Mouse (Mus musculus) hindbrain, embryonic 13.5 days (tissue): ENCODE data around the gene Rnf150. TPM values are rescaled to one million over a fixed set of nuclear protein-coding genes. Genes with fewer than 3 reads are reported as not detected.

Source experiments
- ATAC-seq: fragments of 200-750 bp; cut with Nextera tagmentation; 2 replicates; pipeline ENCODE4 v1.8.0; 2017; ENCODE audit warnings: moderate TSS enrichment; ENCODE audit not compliant: low FRiP score
- H3K27ac ChIP-seq: fragments of 300-500 bp; sonication (generic); 2 replicates; pipeline ENCODE4 v1.5.1; 2015; ENCODE audit warnings: inconsistent platforms, mild to moderate bottlenecking, moderate library complexity
- H3K27me3 ChIP-seq: fragments of 300-500 bp; sonication (generic); 2 replicates; pipeline ENCODE4 v1.6.1; 2015; ENCODE audit warnings: mild to moderate bottlenecking, inconsistent platforms
- H3K36me3 ChIP-seq: fragments of 300-500 bp; sonication (generic); 2 replicates; pipeline ENCODE4 v1.6.1; 2015; ENCODE audit warnings: mild to moderate bottlenecking, inconsistent platforms
- H3K4me1 ChIP-seq: fragments of 300-500 bp; sonication (generic); replicated peaks from 2 replicates; pipeline ENCODE4 v1.6.1; 2015; ENCODE audit warnings: inconsistent platforms
- H3K4me2 ChIP-seq: fragments of 300-500 bp; sonication (generic); 2 replicates; pipeline ENCODE4 v1.6.1; 2015; ENCODE audit warnings: inconsistent platforms, mild to moderate bottlenecking, moderate library complexity
- H3K4me3 ChIP-seq: fragments of 300-500 bp; sonication (generic); 2 replicates; pipeline ENCODE4 v1.5.1; 2015; ENCODE audit warnings: mild to moderate bottlenecking, inconsistent platforms
- H3K9ac ChIP-seq: fragments of 300-500 bp; sonication (generic); 2 replicates; pipeline ENCODE4 v1.6.1; 2015; ENCODE audit warnings: mild to moderate bottlenecking, inconsistent platforms
- H3K9me3 ChIP-seq: fragments of 300-500 bp; sonication (generic); 2 replicates; pipeline ENCODE4 v1.6.1; 2016; ENCODE audit warnings: inconsistent platforms
- WGBS: fragments of 180-500 bp; shearing (Covaris S2); methylation state at CpG from one replicate; pipeline ENCODE4 v1.1.7; 2015; 5-methylcytosine and 5-hydroxymethylcytosine counted together
- polyA plus RNA-seq: library from polyadenylated mRNA; unstranded; fragments of >200 nt; fragmentation: Nextera tagmentation; extraction: Ambion mirVana; gene quantifications from 2 replicates; pipeline ENCODE4 v1.2.1, GENCODE M21; 2015

Rnf150 gene
- polyA plus RNA-seq, 1 experiment from 2014 or later = 2.5 TPM

- H3K27ac ChIP-seq = no peak overlapping the region
- H3K36me3 ChIP-seq = peaks cover under 1% of the 10 kb centered on the region
- no peaks in the 10 kb centered on the region for H3K27me3 ChIP-seq
- no peak overlapping the region for H3K4me3 ChIP-seq
- no peaks in the 10 kb centered on the region for H3K9me3 ChIP-seq
- H3K9ac ChIP-seq = no peak overlapping the region
- H3K4me2 ChIP-seq = no peak overlapping the region
- 86% methylated on average over 2 of the region's 2 CpGs for WGBS
- ATAC-seq = no peak
- no peaks in the 10 kb centered on the region for H3K4me1 ChIP-seq
Observed at GRCm38 (mm10) chr8:82998778-82999177, 135.6 kb downstream of the Rnf150 start.

- H3K36me3 ChIP-seq = peaks cover 26% of the 10 kb centered on the region
- H3K9me3 ChIP-seq = no peaks in the 10 kb centered on the region
- no peaks in the 10 kb centered on the region for H3K27me3 ChIP-seq
- no peaks in the 10 kb centered on the region for H3K4me1 ChIP-seq
- WGBS = 95% methylated on average over 7 of the region's 7 CpGs
- H3K27ac ChIP-seq = no peak overlapping the region
- no peak overlapping the region for H3K4me3 ChIP-seq
- no peak for ATAC-seq
- H3K4me2 ChIP-seq = no peak overlapping the region
- H3K9ac ChIP-seq = no peak overlapping the region
Observed at GRCm38 (mm10) chr8:83003187-83003586, 140.0 kb downstream of the Rnf150 start.

- H3K9ac ChIP-seq = no peak overlapping the region
- H3K9me3 ChIP-seq = no peaks in the 10 kb centered on the region
- no peak overlapping the region for H3K4me2 ChIP-seq
- no peaks in the 10 kb centered on the region for H3K27me3 ChIP-seq
- H3K36me3 ChIP-seq = peaks cover 20% of the 10 kb centered on the region
- H3K27ac ChIP-seq = no peak overlapping the region
- H3K4me3 ChIP-seq = no peak overlapping the region
- 90% methylated on average over 5 of the region's 5 CpGs for WGBS
- no peaks in the 10 kb centered on the region; the same call in 1 of the 2 replicates for H3K4me1 ChIP-seq
- ATAC-seq = no peak
Observed at GRCm38 (mm10) chr8:83009481-83009880, 146.3 kb downstream of the Rnf150 start.

- WGBS = 67% methylated on average over 2 of the region's 2 CpGs
- no peak for ATAC-seq
Observed at GRCm38 (mm10) chr8:83011286-83011685, 148.1 kb downstream of the Rnf150 start.

GRCm38 (mm10) chr8:83011758-83012157 lies 148.6 kb downstream of the Rnf150 start:
- Histone ChIP-seq H3K9me3 (no peaks in the 10 kb centered on the region), H3K4me3 (no peak overlapping the region), H3K36me3 (peaks cover 8% of the 10 kb centered on the region), H3K27me3 (no peaks in the 10 kb centered on the region), H3K4me2 (no peak overlapping the region), H3K4me1 (no peaks in the 10 kb centered on the region; the same call in 1 of the 2 replicates), H3K27ac (no peak overlapping the region), H3K9ac (no peak overlapping the region)
- ATAC-seq = no peak
- WGBS = 55% methylated on average over 5 of the region's 5 CpGs

More at GRCm38 (mm10) chr8:83011286-83011685, 148.1 kb downstream of the Rnf150 start:
- H3K27me3 ChIP-seq = no peaks in the 10 kb centered on the region
- H3K9ac ChIP-seq = no peak overlapping the region
- peaks cover 13% of the 10 kb centered on the region for H3K36me3 ChIP-seq
- no peaks in the 10 kb centered on the region for H3K9me3 ChIP-seq
- H3K4me3 ChIP-seq = no peak overlapping the region
- H3K4me2 ChIP-seq = no peak overlapping the region
- no peaks in the 10 kb centered on the region; the same call in 1 of the 2 replicates for H3K4me1 ChIP-seq
- no peak overlapping the region for H3K27ac ChIP-seq

DNA sequence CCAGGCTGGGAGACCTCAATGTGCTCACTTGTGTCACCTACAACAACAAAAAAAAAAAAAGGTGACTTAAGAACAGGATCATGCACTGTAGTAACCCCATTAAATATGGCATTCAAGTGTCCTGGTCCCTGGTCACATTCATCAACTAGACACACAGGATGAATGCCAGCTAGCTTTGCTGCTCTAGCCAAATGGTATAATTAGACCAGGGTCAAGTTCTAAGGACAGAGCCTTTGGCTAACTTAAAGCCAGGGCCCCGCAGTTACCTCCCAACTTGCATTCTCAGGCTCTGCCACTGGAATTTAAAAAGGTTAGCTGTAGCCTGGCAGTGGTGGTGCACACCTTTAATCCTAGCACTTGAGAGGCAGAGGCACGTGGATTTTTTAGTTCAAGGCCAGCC lies 165.1 kb downstream of the Rnf150 start:
- Histone ChIP-seq H3K4me1 (no peaks in the 10 kb centered on the region), H3K4me3 (no peak overlapping the region), H3K27me3 (no peaks in the 10 kb centered on the region), H3K9me3 (no peaks in the 10 kb centered on the region), H3K36me3 (no peaks in the 10 kb centered on the region), H3K9ac (no peak overlapping the region), H3K27ac (no peak overlapping the region), H3K4me2 (no peak overlapping the region)
- WGBS = 73% methylated on average over 2 of the region's 2 CpGs
- ATAC-seq = no peak

DNA sequence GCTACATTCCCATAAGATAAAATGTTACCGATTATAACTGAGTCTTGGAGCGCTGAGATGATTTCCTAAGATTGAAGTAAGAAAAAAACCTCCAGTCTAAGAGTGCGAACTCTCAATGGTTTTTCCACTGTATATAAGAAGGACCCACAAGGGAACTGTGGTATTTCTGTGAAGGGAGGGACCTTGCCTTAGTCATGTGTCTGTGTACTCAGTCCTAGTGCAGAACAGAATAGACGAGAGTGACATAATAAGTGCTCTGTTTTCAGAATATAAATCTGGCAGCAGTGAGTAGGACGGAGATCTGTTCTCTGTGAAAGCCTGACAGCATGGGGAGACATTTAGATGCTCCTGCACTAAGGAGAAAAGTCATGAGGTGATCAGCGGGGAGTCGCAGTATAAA lies 169.6 kb downstream of the Rnf150 start:
- WGBS = 62% methylated on average over 7 of the region's 7 CpGs
- no peak overlapping the region for H3K27ac ChIP-seq
- no peak overlapping the region for H3K4me2 ChIP-seq
- no peaks in the 10 kb centered on the region for H3K9me3 ChIP-seq
- H3K4me1 ChIP-seq = no peaks in the 10 kb centered on the region
- H3K27me3 ChIP-seq = no peaks in the 10 kb centered on the region
- H3K4me3 ChIP-seq = no peak overlapping the region
- no peak for ATAC-seq
- peaks cover 16% of the 10 kb centered on the region for H3K36me3 ChIP-seq
- H3K9ac ChIP-seq = no peak overlapping the region

GRCm38 (mm10) chr8:83035141-83035540 lies 172.0 kb downstream of the Rnf150 start:
- Histone ChIP-seq H3K4me2 (no peak overlapping the region), H3K9ac (no peak overlapping the region), H3K36me3 (peaks cover 18% of the 10 kb centered on the region), H3K27ac (no peak overlapping the region), H3K27me3 (no peaks in the 10 kb centered on the region), H3K9me3 (no peaks in the 10 kb centered on the region), H3K4me3 (no peak overlapping the region), H3K4me1 (no peaks in the 10 kb centered on the region)
- 95% methylated on average over 5 of the region's 5 CpGs for WGBS
- ATAC-seq = no peak

DNA sequence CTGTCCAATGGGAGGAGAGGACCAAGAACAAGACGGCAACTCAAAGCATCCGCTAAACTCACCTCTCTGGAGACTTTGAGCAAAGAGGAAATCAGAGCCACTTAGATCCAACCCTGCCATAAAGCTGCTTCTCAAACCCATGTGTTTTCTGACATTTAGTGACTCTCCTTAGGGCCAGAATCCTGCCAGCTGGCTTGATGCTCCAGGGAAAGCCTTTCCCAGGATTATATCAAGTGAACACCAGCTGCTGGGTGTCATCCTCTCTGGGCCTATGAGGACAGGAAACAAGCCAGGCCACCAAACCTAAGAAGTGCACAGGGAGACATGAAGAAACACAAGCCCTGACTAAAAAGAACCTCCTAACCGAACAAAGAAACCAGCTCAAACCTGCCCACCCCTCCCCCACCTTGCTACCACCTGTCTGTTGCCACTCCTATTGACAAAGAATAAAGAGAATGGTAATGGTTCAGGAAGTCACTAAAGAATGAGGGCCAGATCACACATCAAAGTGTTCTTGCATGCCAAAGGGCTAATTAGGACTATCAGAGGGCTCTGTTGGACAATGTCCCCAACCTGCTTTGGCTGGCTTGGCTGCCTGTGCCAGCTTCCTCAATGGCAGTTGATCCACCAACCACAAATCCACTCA lies 173.5 kb downstream of the Rnf150 start:
- WGBS = 90% methylated on average over 3 of the region's 3 CpGs
- H3K36me3 ChIP-seq = peaks cover 18% of the 10 kb centered on the region
- H3K4me1 ChIP-seq = no peaks in the 10 kb centered on the region
- H3K9ac ChIP-seq = no peak overlapping the region
- no peaks in the 10 kb centered on the region for H3K27me3 ChIP-seq
- H3K9me3 ChIP-seq = no peaks in the 10 kb centered on the region
- no peak for ATAC-seq
- no peak overlapping the region for H3K4me2 ChIP-seq
- H3K27ac ChIP-seq = no peak overlapping the region
- no peak overlapping the region for H3K4me3 ChIP-seq

DNA sequence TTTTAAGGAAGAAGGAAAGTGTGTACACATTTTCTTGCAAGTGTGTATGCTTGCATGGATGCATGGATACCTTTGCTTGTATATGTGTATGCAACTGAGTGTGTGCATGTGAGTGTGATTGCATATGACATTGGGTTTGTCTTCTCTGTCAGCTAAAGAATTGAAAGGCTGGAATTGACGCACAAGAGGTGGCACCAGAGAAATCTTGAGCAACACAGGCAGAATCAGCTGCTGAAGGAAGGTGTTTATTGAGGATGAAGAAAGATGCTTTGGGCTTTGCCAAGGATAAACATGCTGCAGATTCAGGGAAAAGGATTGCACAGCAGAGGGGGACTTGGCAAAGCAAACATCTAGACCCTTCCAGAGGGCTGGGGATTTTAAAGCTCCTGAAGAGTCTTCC lies 174.2 kb downstream of the Rnf150 start:
- no peak overlapping the region for H3K27ac ChIP-seq
- ATAC-seq = no peak
- H3K36me3 ChIP-seq = peaks cover 18% of the 10 kb centered on the region
- H3K4me2 ChIP-seq = no peak overlapping the region
- no peak overlapping the region for H3K4me3 ChIP-seq
- H3K9me3 ChIP-seq = no peaks in the 10 kb centered on the region
- 94% methylated on average over 1 of the region's 1 CpGs for WGBS
- no peaks in the 10 kb centered on the region for H3K27me3 ChIP-seq
- no peak overlapping the region for H3K9ac ChIP-seq
- no peaks in the 10 kb centered on the region for H3K4me1 ChIP-seq

DNA sequence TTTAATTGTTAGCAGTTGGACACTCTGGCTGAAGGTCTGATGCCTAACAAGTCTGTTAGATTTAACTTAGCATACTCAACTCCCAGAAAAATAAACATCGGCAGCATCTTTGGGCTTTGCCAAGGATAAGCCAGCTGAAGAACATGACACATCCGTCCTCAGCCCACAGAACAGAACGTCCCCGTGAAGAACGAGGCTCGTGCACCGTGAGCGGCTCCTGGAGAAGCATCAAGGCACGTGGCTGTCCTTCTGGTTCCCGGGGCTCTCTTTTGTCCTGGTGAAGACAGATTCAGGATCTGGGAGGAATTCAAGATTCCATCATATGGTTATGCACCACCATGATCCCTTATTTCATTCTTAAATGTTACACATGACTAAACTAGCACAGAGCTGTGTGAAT lies 175.4 kb downstream of the Rnf150 start:
- ATAC-seq = no peak
- WGBS = 89% methylated on average over 10 of the region's 10 CpGs
- no peak overlapping the region for H3K27ac ChIP-seq
- peaks cover 18% of the 10 kb centered on the region for H3K36me3 ChIP-seq
- no peaks in the 10 kb centered on the region for H3K9me3 ChIP-seq
- no peak overlapping the region for H3K9ac ChIP-seq
- H3K4me1 ChIP-seq = no peaks in the 10 kb centered on the region
- H3K4me3 ChIP-seq = no peak overlapping the region
- no peak overlapping the region for H3K4me2 ChIP-seq
- no peaks in the 10 kb centered on the region for H3K27me3 ChIP-seq

- no peak overlapping the region for H3K9ac ChIP-seq
- peaks cover 12% of the 10 kb centered on the region for H3K36me3 ChIP-seq
- WGBS = 87% methylated on average over 4 of the region's 4 CpGs
- no peaks in the 10 kb centered on the region for H3K9me3 ChIP-seq
- H3K4me2 ChIP-seq = no peak overlapping the region
- no peak overlapping the region for H3K27ac ChIP-seq
- H3K27me3 ChIP-seq = no peaks in the 10 kb centered on the region
- no peak overlapping the region for H3K4me3 ChIP-seq
- no peak for ATAC-seq
- no peaks in the 10 kb centered on the region for H3K4me1 ChIP-seq
Observed at GRCm38 (mm10) chr8:83041440-83041839, 178.3 kb downstream of the Rnf150 start.

GRCm38 (mm10) chr8:83046912-83047311 lies 183.8 kb downstream of the Rnf150 start:
- Histone ChIP-seq H3K27ac (no peak overlapping the region), H3K27me3 (no peaks in the 10 kb centered on the region), H3K9ac (no peak overlapping the region), H3K36me3 (no peaks in the 10 kb centered on the region), H3K4me3 (no peak overlapping the region), H3K9me3 (no peaks in the 10 kb centered on the region), H3K4me1 (peaks cover 17% of the 10 kb centered on the region), H3K4me2 (no peak overlapping the region)
- WGBS = 87% methylated on average over 9 of the region's 9 CpGs
- no peak for ATAC-seq
